Mouse (Mus musculus) liver, postnatal 0 days (tissue): ENCODE data around the gene Setd5.

Source experiments
- CTCF ChIP-seq: sonication (generic); IDR thresholded peaks from 2 replicates; pipeline ENCODE4 v1.5.1; 2016; ENCODE audit warnings: antibody characterized with exemption, low read depth
- EP300 ChIP-seq: IDR thresholded peaks from 2 replicates; pipeline ENCODE4 v1.6.1; 2016; ENCODE audit warnings: antibody characterized with exemption, low read depth, mild to moderate bottlenecking

GRCm38 (mm10) chr6:113120806-113121205, 43.6 kb downstream of the Setd5 start:
- TF ChIP-seq CTCF (no peak), EP300 (no peak)
